Mouse (Mus musculus) embryonic facial prominence, embryonic 10.5 days (tissue): ENCODE data around the gene Gja10. TPM values are rescaled to one million over a fixed set of nuclear protein-coding genes. Genes with fewer than 3 reads are reported as not detected.
A peak's percentile ranks its signal among the peaks of the same experiment; 100 is the strongest.

Experiments used
- DNase-seq: peaks from one replicate; pipeline ENCODE4 v3.0.0-alpha.2; 2017; ENCODE audit warnings: low spot score
- H3K27ac ChIP-seq: fragments of 300-500 bp; sonication (generic); replicated peaks from 2 replicates; pipeline ENCODE4 v1.5.1; 2016; ENCODE audit warnings: mild to moderate bottlenecking
- H3K27me3 ChIP-seq: fragments of 300-500 bp; sonication (generic); replicated peaks from 2 replicates; pipeline ENCODE4 v1.6.1; 2016; ENCODE audit warnings: low read depth, mild to moderate bottlenecking; ENCODE audit not compliant: poor library complexity, severe bottlenecking
- H3K36me3 ChIP-seq: fragments of 300-500 bp; sonication (generic); replicated peaks from 2 replicates; pipeline ENCODE4 v1.6.1; 2016; ENCODE audit warnings: mild to moderate bottlenecking, moderate library complexity
- H3K4me1 ChIP-seq: fragments of 300-500 bp; sonication (generic); 2 replicates; pipeline ENCODE4 v1.6.1; 2016
- H3K4me3 ChIP-seq: fragments of 300-500 bp; sonication (generic); 2 replicates; pipeline ENCODE4 v1.5.1; 2016; ENCODE audit warnings: mild to moderate bottlenecking, moderate library complexity
- H3K9me3 ChIP-seq: fragments of 300-500 bp; sonication (generic); 2 replicates; pipeline ENCODE4 v1.6.1; 2016; ENCODE audit warnings: mild to moderate bottlenecking
- WGBS: fragments of 180-500 bp; shearing (Covaris S2); methylation state at CpG from one replicate; pipeline ENCODE4 v1.1.7; 2016; 5-methylcytosine and 5-hydroxymethylcytosine counted together
- polyA plus RNA-seq: library from polyadenylated mRNA; unstranded; fragments of >200 nt; fragmentation: Nextera tagmentation; extraction: Ambion mirVana; gene quantifications from 2 replicates; pipeline ENCODE4 v1.2.1, GENCODE M21; 2016

The Gja10 gene
- polyA plus RNA-seq, 1 experiment from 2014 or later, result 0.07 TPM

GRCm38 (mm10) chr4:32551337-32551736, 51.2 kb downstream of the Gja10 start:
- Histone ChIP-seq H3K9me3 (no peaks in the 10 kb centered on the region), H3K27me3 (no peaks in the 10 kb centered on the region), H3K4me3 (no peak overlapping the region), H3K27ac (no peak overlapping the region), H3K36me3 (no peaks in the 10 kb centered on the region), H3K4me1 (no peaks in the 10 kb centered on the region)
- 37% methylated on average over 4 of the region's 4 CpGs for WGBS
- peak; percentile 38 for DNase-seq

- Histone ChIP-seq H3K4me1 (0 out of 2 replicates have a peak, but pooled peaks cover 4% of the 10 kb centered on the region), H3K36me3 (no peaks in the 10 kb centered on the region), H3K27me3 (no peaks in the 10 kb centered on the region), H3K4me3 (no peak overlapping the region), H3K27ac (no peak overlapping the region), H3K9me3 (no peaks in the 10 kb centered on the region)
- DNase-seq, result no peak
- 98% methylated on average over 1 of the region's 1 CpGs for WGBS
Observed at GRCm38 (mm10) chr4:32549150-32549549, 53.4 kb downstream of the Gja10 start.

Other genes with a start within 250 kb of the Gja10 start
- gene Casp8ap2, start 12.7 kb upstream of the Gja10 start, polyA plus RNA-seq, result 76.8 TPM in 2 replicates
- 22.4 and 23.3 TPM in 2 replicates for gene Mdn1, start 54.4 kb upstream of the Gja10 start, polyA plus RNA-seq
- gene Lyrm2, start 197.5 kb upstream of the Gja10 start, polyA plus RNA-seq, result 95.6 and 112 TPM in 2 replicates